Mouse (Mus musculus): ENCODE measurements around the gene Zfyve27.

Zfyve27 gene

GRCm38 (mm10) chr19:42163764-42164163 lies at the start of gene Zfyve27:
TSS of gene Zfyve27 (plus strand) at chr19:42163951.
- DNase-seq (ENCODE audit: low spot score): no peak

GRCm38 (mm10) chr19:42115783-42116335 lies 47.9 kb upstream of the Zfyve27 start:
- DNase-seq (ENCODE audit: low spot score): peak; percentile 61

- DNase-seq (ENCODE audit: low spot score): no peak
These were observed 45.6 kb upstream of the Zfyve27 start for GRCm38 (mm10) chr19:42118142-42118541.

- DNase-seq (ENCODE audit: low spot score): no peak
These were observed 45.2 kb upstream of the Zfyve27 start for GRCm38 (mm10) chr19:42118596-42118995.

GRCm38 (mm10) chr19:42120451-42120850 lies 43.3 kb upstream of the Zfyve27 start:
- DNase-seq (ENCODE audit: low spot score): peak; percentile 50

- DNase-seq (ENCODE audit: low spot score): no peak
These were observed 39.1 kb upstream of the Zfyve27 start for GRCm38 (mm10) chr19:42124684-42125083.

GRCm38 (mm10) chr19:42125501-42126218 lies 38.1 kb upstream of the Zfyve27 start:
- no peak for DNase-seq (ENCODE audit: low spot score)

- no peak for DNase-seq (ENCODE audit: low spot score)
These were observed 37.5 kb upstream of the Zfyve27 start for GRCm38 (mm10) chr19:42126219-42126605.

GRCm38 (mm10) chr19:42127024-42127423 lies 36.7 kb upstream of the Zfyve27 start:
- DNase-seq (ENCODE audit: low spot score): peak; percentile 46

GRCm38 (mm10) chr19:42128052-42128740 lies 35.6 kb upstream of the Zfyve27 start:
- DNase-seq (ENCODE audit: low spot score): peak; percentile 20

- peak; percentile 99 for DNase-seq (ENCODE audit: low spot score)
These were observed 34.8 kb upstream of the Zfyve27 start, which contains the start of gene Avpi1 for GRCm38 (mm10) chr19:42128787-42129508. TSS of gene Avpi1 (minus strand) at chr19:42129059.

- DNase-seq (ENCODE audit: low spot score): no peak
These were observed 34.0 kb upstream of the Zfyve27 start for GRCm38 (mm10) chr19:42129509-42130293.

GRCm38 (mm10) chr19:42130294-42130606 lies 33.5 kb upstream of the Zfyve27 start:
- DNase-seq (ENCODE audit: low spot score): no peak

GRCm38 (mm10) chr19:42131101-42131500 lies 32.6 kb upstream of the Zfyve27 start:
- peak; percentile 54 for DNase-seq (ENCODE audit: low spot score)

GRCm38 (mm10) chr19:42135070-42135469 lies 28.7 kb upstream of the Zfyve27 start:
- no peak for DNase-seq (ENCODE audit: low spot score)

- DNase-seq (ENCODE audit: low spot score): no peak
These were observed 27.6 kb upstream of the Zfyve27 start for GRCm38 (mm10) chr19:42136126-42136525.

- no peak for DNase-seq (ENCODE audit: low spot score)
These were observed 26.5 kb upstream of the Zfyve27 start for GRCm38 (mm10) chr19:42137167-42137672.

GRCm38 (mm10) chr19:42138517-42139285 lies 25.1 kb upstream of the Zfyve27 start:
- peak; percentile 63 for DNase-seq (ENCODE audit: low spot score)

- no peak for DNase-seq (ENCODE audit: low spot score)
These were observed 23.8 kb upstream of the Zfyve27 start for GRCm38 (mm10) chr19:42139724-42140517.

GRCm38 (mm10) chr19:42141998-42142397 lies 21.8 kb upstream of the Zfyve27 start:
- DNase-seq (ENCODE audit: low spot score): no peak
